Mouse (Mus musculus): ENCODE measurements around the gene Adamts3. TPM values are rescaled to one million over a fixed set of nuclear protein-coding genes. Genes with fewer than 3 reads are reported as not detected.

The Adamts3 gene
- polyA plus RNA-seq, 1 experiment = 0.37 TPM

DNA sequence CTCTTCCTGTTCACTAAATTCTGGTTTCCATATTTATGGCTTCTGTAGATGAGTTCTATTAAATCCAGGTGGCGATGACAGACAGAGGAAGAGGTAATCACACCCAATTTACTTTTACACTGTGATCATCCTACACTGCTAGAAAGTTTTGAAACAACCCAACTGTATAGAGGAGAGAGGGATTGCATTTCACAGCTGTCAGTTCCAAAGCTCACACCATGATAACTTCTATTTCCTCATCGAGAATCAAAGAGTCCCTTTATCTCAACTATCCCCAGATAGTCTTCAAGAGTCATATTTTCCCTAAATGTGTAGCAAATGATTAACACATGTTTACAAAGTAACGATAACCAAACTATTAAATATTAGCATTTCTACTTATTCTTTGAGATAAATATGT, 152.7 kb downstream of the Adamts3 start:
- no peak for TF ChIP-seq FLI1 (IDR thresholded peaks at IDR 0.05; ENCODE audit: low read length)
- TF ChIP-seq GATA1 (IDR thresholded peaks at IDR 0.05; ENCODE audit: borderline replicate concordance, low read length) = no peak
- Histone ChIP-seq H3K27me3 (replicated peaks) (no peaks in the 10 kb centered on the region), H3K4me1 (no peaks in the 10 kb centered on the region)

DNA sequence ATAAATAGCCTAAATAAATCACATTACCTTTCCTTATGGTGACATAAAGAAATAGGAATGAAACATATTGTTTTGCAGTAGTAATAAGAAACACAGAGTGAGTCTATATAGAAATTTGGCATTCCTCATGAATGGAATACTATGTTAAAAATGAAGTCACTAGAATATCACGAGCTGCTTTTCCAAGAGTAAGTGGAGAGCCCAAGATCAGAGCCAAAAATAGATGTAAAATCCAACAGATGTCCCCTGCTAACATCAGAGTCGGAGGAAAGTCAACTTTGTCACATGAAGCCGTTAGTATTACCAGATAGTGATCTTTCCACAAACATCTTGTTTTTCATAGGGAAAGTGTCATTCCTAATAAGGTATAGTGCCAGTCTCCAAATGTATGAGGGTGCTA, 155.0 kb downstream of the Adamts3 start:
- TF ChIP-seq FLI1 (IDR thresholded peaks at IDR 0.05; ENCODE audit: low read length) (no peak), GATA1 (IDR thresholded peaks at IDR 0.05; ENCODE audit: borderline replicate concordance, low read length) (no peak)
- Histone ChIP-seq H3K9me3 (peaks cover 4% of the 10 kb centered on the region; the same call in 1 of the 2 replicates), H3K36me3 (replicated peaks; ENCODE audit: low read length) (no peaks in the 10 kb centered on the region)

More for the DNA sequence above, 152.7 kb downstream of the Adamts3 start:
- Histone ChIP-seq H3K36me3 (replicated peaks; ENCODE audit: low read length) (no peaks in the 10 kb centered on the region), H3K4me3 (replicated peaks) (no peak overlapping the region), H3K9me3 (peaks cover 4% of the 10 kb centered on the region; the same call in 1 of the 2 replicates)

DNA sequence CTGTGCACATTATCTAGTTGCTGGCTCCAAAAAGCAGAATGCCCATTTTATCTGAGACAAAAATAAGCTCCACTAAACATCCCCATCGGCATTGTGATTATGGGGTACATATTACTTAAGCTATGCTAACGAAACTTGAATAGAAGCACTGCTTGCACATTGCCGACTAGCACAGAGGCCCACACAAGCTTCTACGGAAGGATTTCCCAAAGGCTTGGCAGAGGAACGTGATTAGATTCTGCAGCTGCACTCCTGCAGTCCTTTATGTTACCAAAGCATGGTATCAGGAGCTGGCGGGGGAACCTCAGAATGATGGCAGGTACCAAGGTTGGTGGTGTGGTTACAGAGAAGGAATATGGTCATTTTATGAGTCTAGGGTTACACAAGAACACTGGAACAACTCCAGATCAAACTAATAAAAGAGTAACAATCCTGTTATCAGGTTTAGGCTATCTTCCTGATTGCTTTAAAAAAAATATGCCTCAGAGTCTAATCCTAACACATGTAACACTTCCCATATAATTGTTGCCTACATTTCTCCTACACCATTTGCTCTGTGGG, 155.6 kb downstream of the Adamts3 start:
- TF ChIP-seq GATA1 (IDR thresholded peaks at IDR 0.05; ENCODE audit: borderline replicate concordance, low read length) = no peak
- TF ChIP-seq FLI1 (IDR thresholded peaks at IDR 0.05; ENCODE audit: low read length) = no peak
- peaks cover 4% of the 10 kb centered on the region; the same call in 1 of the 2 replicates for H3K9me3 ChIP-seq
- no peaks in the 10 kb centered on the region for H3K27me3 ChIP-seq (replicated peaks)
- H3K4me3 ChIP-seq (replicated peaks) = no peak overlapping the region
- no peaks in the 10 kb centered on the region for H3K36me3 ChIP-seq (replicated peaks; ENCODE audit: low read length)
- no peaks in the 10 kb centered on the region for H3K4me1 ChIP-seq

More for the DNA sequence above, 155.0 kb downstream of the Adamts3 start:
- no peaks in the 10 kb centered on the region for H3K4me1 ChIP-seq
- H3K4me3 ChIP-seq (replicated peaks) = no peak overlapping the region
- H3K27me3 ChIP-seq (replicated peaks) = no peaks in the 10 kb centered on the region

DNA sequence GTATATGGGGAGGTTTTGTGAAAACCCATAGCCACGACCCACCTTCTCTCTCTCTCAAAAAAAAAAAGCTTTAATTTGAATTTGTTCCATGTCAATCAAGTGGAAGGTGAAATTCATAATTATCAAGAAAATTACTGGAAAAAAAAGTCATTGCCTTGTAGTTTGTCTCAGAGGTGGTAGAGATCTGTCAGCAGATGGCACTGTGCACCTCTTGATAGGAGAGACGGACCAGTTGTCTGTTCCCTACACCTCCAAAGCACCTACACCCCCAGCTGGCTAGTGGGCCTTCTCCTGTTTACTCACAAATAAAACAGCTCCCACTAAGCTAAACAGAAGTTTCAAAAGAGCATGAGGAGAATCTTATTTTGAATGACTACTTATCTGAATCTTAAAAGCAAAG, 168.6 kb downstream of the Adamts3 start:
- Histone ChIP-seq H3K4me3 (replicated peaks) (no peak overlapping the region), H3K36me3 (replicated peaks; ENCODE audit: low read length) (no peaks in the 10 kb centered on the region), H3K27me3 (replicated peaks) (no peaks in the 10 kb centered on the region), H3K4me1 (no peaks in the 10 kb centered on the region), H3K9me3 (no peaks in the 10 kb centered on the region)
- TF ChIP-seq FLI1 (IDR thresholded peaks at IDR 0.05; ENCODE audit: low read length) (no peak), GATA1 (IDR thresholded peaks at IDR 0.05; ENCODE audit: borderline replicate concordance, low read length) (no peak)

DNA sequence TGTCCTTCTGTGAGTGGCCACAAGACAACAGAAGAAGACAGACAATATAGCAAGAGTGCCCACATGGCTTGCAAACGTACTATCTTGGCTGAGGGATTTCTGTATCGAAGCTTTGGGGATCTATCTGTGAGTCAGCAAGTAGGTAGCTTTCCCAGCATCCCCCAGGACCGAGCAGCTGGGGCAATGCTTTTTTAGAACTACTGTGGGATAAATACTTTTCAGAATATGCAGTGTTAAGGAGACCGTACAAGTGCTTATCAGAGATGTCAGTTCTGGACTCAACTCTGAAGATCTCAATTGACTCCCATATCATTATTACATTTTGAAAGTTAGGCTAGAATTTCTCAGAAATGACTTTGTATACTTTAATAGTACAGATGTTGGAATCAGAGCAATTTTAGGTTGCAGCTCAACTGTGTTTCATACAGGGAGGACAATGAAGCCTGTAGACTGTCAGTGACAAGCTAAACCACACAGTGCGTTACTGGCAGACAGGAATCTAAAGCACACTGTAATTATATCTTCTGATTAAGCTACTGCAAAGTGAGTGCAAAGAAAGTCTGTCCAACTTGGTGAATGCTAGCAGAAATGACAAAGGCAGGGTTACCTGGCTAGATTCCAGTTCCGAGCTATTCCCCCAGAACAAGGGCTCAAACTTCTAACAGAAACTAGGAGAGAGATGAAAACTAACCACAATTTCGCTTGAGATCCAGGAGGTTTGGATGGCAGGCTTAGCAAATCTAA, 171.8 kb downstream of the Adamts3 start:
- H3K4me1 ChIP-seq = no peaks in the 10 kb centered on the region
- H3K4me3 ChIP-seq (replicated peaks) = no peak overlapping the region
- no peaks in the 10 kb centered on the region for H3K9me3 ChIP-seq
- no peaks in the 10 kb centered on the region for H3K27me3 ChIP-seq (replicated peaks)
- peaks cover 7% of the 10 kb centered on the region for H3K36me3 ChIP-seq (replicated peaks; ENCODE audit: low read length)
- TF ChIP-seq FLI1 (IDR thresholded peaks at IDR 0.05; ENCODE audit: low read length) (no peak), GATA1 (IDR thresholded peaks at IDR 0.05; ENCODE audit: borderline replicate concordance, low read length) (no peak)

DNA sequence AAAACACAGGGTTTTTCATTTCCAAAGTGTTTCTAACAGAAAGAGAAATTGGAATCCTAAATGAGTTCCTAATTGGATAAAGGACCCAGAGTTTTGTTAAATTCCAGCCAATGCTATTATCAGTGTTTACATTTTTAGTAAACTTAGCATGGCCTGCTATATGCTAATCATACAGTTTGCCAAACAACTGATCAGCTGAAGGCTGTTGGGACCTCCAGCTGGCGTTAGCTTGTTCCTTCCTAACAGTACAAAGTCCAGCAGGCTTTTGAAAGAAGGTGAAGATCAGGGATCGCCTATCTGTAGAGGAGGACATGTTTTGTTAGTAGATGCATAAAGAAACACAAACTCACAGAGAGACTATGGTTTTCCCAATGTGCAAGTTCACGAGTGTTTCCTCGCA, 173.7 kb downstream of the Adamts3 start:
- H3K36me3 ChIP-seq (replicated peaks; ENCODE audit: low read length) = peaks cover 13% of the 10 kb centered on the region
- TF ChIP-seq GATA1 (IDR thresholded peaks at IDR 0.05; ENCODE audit: borderline replicate concordance, low read length) = no peak
- no peak for TF ChIP-seq FLI1 (IDR thresholded peaks at IDR 0.05; ENCODE audit: low read length)
- no peaks in the 10 kb centered on the region for H3K4me1 ChIP-seq
- H3K27me3 ChIP-seq (replicated peaks) = no peaks in the 10 kb centered on the region
- no peaks in the 10 kb centered on the region for H3K9me3 ChIP-seq
- no peak overlapping the region for H3K4me3 ChIP-seq (replicated peaks)

DNA sequence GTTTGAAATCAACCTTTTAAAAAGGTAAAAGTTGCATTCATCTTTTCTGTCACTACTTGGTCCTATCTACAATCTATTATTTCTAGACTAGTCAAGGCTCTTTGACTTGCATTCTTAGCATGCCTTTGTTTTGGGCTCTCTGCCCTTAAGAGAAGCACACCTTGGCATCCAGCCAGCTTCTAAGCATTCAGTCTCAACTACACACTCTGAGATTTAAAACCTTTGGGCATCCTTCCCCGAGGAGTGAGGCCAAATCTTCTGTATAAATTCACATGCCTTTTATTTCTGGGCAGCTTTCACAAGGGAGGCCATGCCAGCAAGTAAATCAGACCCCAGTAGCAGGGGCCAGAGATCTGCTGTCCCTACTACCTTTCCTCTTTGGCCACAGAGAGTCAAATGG, 178.9 kb downstream of the Adamts3 start:
- peaks cover 20% of the 10 kb centered on the region for H3K36me3 ChIP-seq (replicated peaks; ENCODE audit: low read length)
- no peaks in the 10 kb centered on the region for H3K4me1 ChIP-seq
- no peaks in the 10 kb centered on the region for H3K9me3 ChIP-seq
- H3K27me3 ChIP-seq (replicated peaks) = no peaks in the 10 kb centered on the region
- H3K4me3 ChIP-seq (replicated peaks) = no peak overlapping the region
- TF ChIP-seq GATA1 (IDR thresholded peaks at IDR 0.05; ENCODE audit: borderline replicate concordance, low read length) = no peak

DNA sequence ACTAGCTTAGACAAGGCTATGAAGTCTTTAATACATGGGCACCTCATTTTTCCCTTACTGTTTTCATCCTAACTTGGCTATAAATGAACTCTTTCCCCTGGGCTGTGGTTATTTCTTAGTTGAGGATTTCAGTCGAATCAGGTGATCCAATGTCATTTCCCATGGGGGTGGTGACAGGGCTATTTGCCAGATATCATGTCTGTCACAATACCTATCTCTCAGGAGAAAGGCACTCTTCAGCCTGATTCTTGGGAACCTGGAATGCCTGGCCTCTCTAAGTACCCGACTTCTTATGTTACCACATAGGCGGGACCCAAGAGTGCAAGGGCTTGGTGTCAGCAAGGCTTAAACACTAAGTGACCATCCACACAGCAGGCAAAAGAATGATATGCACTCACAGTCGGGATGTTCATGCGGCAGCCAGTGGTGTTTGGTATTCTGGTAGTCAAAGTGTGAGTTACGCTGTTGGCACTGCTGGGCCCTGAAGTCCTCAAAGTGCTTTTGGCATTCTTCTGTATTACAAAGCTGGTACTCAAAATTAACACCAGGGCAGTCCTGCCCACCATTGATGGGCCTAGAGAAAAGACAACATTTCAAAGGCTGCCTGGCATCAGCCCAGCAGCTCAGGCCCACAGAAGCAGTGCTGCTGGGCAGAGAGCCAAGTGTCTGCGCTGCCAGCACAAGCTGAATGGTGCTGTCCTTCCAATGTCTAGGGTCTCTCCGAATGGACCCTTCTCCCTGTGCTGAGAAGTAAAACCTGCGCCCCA, 181.7 kb downstream of the Adamts3 start:
- Histone ChIP-seq H3K27me3 (replicated peaks) (no peaks in the 10 kb centered on the region), H3K4me1 (no peaks in the 10 kb centered on the region), H3K36me3 (replicated peaks; ENCODE audit: low read length) (peaks cover 13% of the 10 kb centered on the region), H3K9me3 (no peaks in the 10 kb centered on the region), H3K4me3 (replicated peaks) (no peak overlapping the region)
- no peak for TF ChIP-seq FLI1 (IDR thresholded peaks at IDR 0.05; ENCODE audit: low read length)
- TF ChIP-seq GATA1 (IDR thresholded peaks at IDR 0.05; ENCODE audit: borderline replicate concordance, low read length) = no peak

DNA sequence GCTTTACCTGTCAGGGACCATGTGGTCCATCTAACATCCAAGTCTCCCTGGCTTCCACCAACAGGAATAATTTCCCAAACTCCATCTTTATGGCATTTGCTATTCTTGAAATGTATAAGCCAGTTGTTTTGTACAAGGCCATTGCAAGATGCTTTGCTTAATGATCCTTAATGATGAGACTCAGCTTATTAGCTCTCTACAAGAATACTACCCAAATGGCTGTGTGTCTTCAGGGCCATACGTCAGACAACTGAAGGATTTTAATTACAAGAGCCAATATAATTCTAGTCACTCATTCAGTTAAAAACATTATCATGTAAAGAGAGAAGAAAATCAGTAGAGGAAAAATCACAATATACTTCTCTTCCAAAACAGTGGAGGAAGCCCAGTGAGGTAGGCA, 195.3 kb downstream of the Adamts3 start:
- Histone ChIP-seq H3K9me3 (no peaks in the 10 kb centered on the region), H3K36me3 (replicated peaks; ENCODE audit: low read length) (no peaks in the 10 kb centered on the region)
- no peak for TF ChIP-seq FLI1 (IDR thresholded peaks at IDR 0.05; ENCODE audit: low read length)
- no peak for TF ChIP-seq GATA1 (IDR thresholded peaks at IDR 0.05; ENCODE audit: borderline replicate concordance, low read length)

More for the DNA sequence above, 195.3 kb downstream of the Adamts3 start:
- Histone ChIP-seq H3K27me3 (replicated peaks) (no peaks in the 10 kb centered on the region), H3K4me1 (no peaks in the 10 kb centered on the region), H3K4me3 (replicated peaks) (no peak overlapping the region)
